Mouse (Mus musculus): ENCODE data around the gene Usp7. TPM values are rescaled to one million over a fixed set of nuclear protein-coding genes. Genes with fewer than 3 reads are reported as not detected.

Usp7 gene
- polyA plus RNA-seq, 1 experiment from 2014 or later: 15.8 TPM

DNA sequence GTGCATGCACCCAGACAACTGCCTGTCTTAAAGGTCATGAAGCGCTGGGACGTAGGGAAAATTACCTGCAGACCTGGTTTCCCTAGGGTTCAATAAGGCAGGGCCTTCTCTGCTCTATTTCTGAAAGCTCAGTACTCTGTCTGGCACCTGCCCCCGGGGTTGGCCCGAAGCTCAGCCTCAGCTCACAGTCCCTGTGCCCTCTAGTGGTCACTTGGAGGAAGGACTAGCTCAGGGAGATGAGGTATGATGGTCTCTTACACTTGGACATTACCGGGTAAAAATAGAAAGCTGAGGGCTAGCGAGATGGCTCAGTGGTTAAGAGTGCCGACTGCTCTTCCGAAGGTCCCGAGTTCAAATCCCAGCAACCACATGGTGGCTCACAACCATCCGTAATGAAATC, 23.0 kb downstream of the Usp7 start:
- Histone ChIP-seq H3K9ac (replicated peaks) (peak overlapping the region; percentile 39; the same call in 1 of the 2 replicates), H3K27ac (ENCODE audit: low read depth) (peak overlapping the region; percentile 83), H3K4me1 (ENCODE audit: insufficient read depth) (peaks cover 42% of the 10 kb centered on the region), H3K36me3 (replicated peaks; ENCODE audit: insufficient read depth, low read length) (no peaks in the 10 kb centered on the region), H3K4me2 (ENCODE audit: low read depth, low read length) (peak overlapping the region; percentile 59), H3K9me3 (ENCODE audit: low read length) (no peaks in the 10 kb centered on the region), H3K4me3 (ENCODE audit: low read depth, low read length) (no peak overlapping the region), H3K27me3 (ENCODE audit: insufficient read depth, low read length) (no peaks in the 10 kb centered on the region)
- ATAC-seq (peak; percentile 86), DNase-seq (peak; percentile 80)
- WGBS (ENCODE audit: insufficient replicate concordance): 10% methylated on average over 10 of the region's 10 CpGs
- TF ChIP-seq EP300 (IDR thresholded peaks at IDR 0.05; ENCODE audit: low read depth): no peak; the same call in 1 of the 2 replicates
- peak; percentile 96 for TF ChIP-seq CTCF (IDR thresholded peaks at IDR 0.05; ENCODE audit: low read depth)

DNA sequence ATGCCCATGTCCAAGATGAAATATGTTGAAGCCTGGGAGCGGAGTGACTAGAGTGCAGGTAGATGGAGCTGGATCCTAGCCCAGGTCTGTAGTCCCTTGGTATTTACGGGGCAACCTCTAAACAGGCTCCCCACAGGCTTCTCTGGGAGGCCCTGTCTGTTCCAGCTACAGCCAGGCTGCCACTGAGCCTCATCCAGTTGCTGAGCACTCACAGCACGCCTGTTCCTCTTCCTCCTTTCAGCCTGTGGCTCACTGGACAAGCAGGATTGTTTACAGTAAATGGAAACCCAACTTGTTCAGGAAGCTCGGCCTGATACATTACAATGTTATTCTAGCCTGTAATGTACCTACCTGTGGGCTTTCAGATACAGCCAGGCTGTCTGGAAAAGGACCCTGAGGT, 23.5 kb downstream of the Usp7 start:
- DNase-seq: peak; percentile 31
- peak; percentile 32; the same call in 1 of the 2 replicates for ATAC-seq
- no peak overlapping the region for H3K4me3 ChIP-seq (ENCODE audit: low read depth, low read length)
- H3K27me3 ChIP-seq (ENCODE audit: insufficient read depth, low read length): no peaks in the 10 kb centered on the region
- no peaks in the 10 kb centered on the region for H3K9me3 ChIP-seq (ENCODE audit: low read length)
- H3K4me2 ChIP-seq (ENCODE audit: low read depth, low read length): peak overlapping the region; percentile 59
- H3K9ac ChIP-seq (replicated peaks): peak overlapping the region; percentile 39
- peak overlapping the region; percentile 83 for H3K27ac ChIP-seq (ENCODE audit: low read depth)
- TF ChIP-seq CTCF (IDR thresholded peaks at IDR 0.05; ENCODE audit: low read depth): no peak
- no peak for TF ChIP-seq EP300 (IDR thresholded peaks at IDR 0.05; ENCODE audit: low read depth)
- peaks cover 45% of the 10 kb centered on the region for H3K4me1 ChIP-seq (ENCODE audit: insufficient read depth)
- H3K36me3 ChIP-seq (replicated peaks; ENCODE audit: insufficient read depth, low read length): no peaks in the 10 kb centered on the region
- 48% methylated on average over 4 of the region's 4 CpGs for WGBS (ENCODE audit: insufficient replicate concordance)

DNA sequence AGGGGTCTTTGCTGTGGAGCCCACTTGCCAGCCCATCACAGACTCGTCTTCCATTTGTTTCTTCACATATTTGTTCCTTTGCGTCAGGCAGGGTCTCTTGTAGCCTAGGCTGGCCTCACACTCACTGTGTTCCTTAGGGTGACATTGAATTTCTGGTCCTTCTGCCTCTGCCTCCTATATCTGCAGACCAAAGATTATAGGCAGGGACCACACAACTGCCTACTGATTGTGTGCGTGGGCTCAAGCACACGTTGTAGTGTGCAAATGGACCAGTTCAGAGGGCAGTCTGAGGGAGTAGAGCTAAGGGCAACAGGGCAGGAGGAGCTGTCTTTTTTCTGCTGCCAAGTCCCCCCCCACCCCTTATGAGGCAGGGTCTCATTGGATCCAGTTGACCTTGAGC, 24.0 kb downstream of the Usp7 start:
- H3K4me3 ChIP-seq (ENCODE audit: low read depth, low read length): no peak overlapping the region
- ATAC-seq (peak; percentile 58), DNase-seq (no peak)
- H3K36me3 ChIP-seq (replicated peaks; ENCODE audit: insufficient read depth, low read length): no peaks in the 10 kb centered on the region
- peak overlapping the region; percentile 83 for H3K27ac ChIP-seq (ENCODE audit: low read depth)
- 52% methylated on average over 4 of the region's 4 CpGs for WGBS (ENCODE audit: insufficient replicate concordance)
- TF ChIP-seq CTCF (IDR thresholded peaks at IDR 0.05; ENCODE audit: low read depth) (no peak), EP300 (IDR thresholded peaks at IDR 0.05; ENCODE audit: low read depth) (peak; percentile 72; the same call in 1 of the 2 replicates)
- H3K4me1 ChIP-seq (ENCODE audit: insufficient read depth): peaks cover 45% of the 10 kb centered on the region
- peak overlapping the region; percentile 59 for H3K4me2 ChIP-seq (ENCODE audit: low read depth, low read length)
- peak overlapping the region; percentile 39 for H3K9ac ChIP-seq (replicated peaks)
- no peaks in the 10 kb centered on the region for H3K27me3 ChIP-seq (ENCODE audit: insufficient read depth, low read length)
- H3K9me3 ChIP-seq (ENCODE audit: low read length): no peaks in the 10 kb centered on the region

DNA sequence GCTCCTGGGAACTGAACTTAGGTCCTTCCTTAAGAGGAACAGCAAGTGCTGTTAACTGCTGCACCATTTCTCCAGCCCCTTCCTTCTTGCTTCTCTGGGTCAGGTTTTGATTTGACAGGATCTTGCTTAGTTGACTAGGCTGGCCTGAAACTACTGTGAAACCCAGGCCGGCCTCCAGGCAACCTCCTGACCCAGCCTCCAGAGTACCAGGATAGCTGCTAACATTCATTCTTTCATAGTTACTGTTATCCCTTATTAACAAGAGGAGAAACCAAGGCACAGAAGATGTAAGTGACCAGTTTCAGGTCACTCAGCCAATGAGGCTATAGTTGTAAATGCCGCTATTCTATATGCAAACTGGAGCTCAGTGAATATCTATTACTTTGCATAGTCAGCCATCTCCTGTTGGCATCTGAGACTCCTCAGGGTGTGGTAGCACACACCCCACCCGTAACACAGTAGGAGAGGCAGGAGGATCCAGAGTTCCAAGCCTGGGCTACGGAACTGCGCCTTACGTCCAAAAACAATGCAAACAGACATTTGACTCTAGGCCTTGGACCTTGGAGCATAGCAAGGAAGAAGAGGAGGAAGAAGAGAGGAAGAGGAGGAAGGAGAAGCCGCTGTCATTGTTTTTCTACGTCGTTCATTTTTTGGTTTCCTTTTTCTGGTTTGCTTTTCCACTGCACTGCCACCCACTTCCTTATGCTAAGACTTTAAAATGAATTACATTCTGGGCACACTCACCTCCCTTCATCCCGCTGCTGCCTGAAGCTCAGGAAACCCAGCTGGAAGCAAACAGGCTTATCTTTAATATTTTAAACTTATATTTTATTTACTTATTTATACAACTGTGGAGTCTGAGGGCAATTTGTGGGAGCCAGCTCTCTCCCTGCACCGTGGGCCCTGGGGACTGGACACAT, 24.7 kb downstream of the Usp7 start:
- Histone ChIP-seq H3K4me3 (ENCODE audit: low read depth, low read length) (0 out of 2 replicates have a peak overlapping the region, but pooled peaks have one; percentile 9), H3K4me1 (ENCODE audit: insufficient read depth) (peaks cover 49% of the 10 kb centered on the region), H3K9ac (replicated peaks) (peak overlapping the region; percentile 39), H3K27ac (ENCODE audit: low read depth) (peak overlapping the region; percentile 83), H3K27me3 (ENCODE audit: insufficient read depth, low read length) (no peaks in the 10 kb centered on the region), H3K4me2 (ENCODE audit: low read depth, low read length) (peak overlapping the region; percentile 59), H3K36me3 (replicated peaks; ENCODE audit: insufficient read depth, low read length) (no peaks in the 10 kb centered on the region), H3K9me3 (ENCODE audit: low read length) (no peaks in the 10 kb centered on the region)
- TF ChIP-seq EP300 (IDR thresholded peaks at IDR 0.05; ENCODE audit: low read depth) (0 out of 2 replicates have a peak, but pooled peaks have one; percentile 29), CTCF (IDR thresholded peaks at IDR 0.05; ENCODE audit: low read depth) (no peak)
- DNase-seq (peak; percentile 31), ATAC-seq (peak; percentile 68)
- 52% methylated on average over 11 of the region's 11 CpGs for WGBS (ENCODE audit: insufficient replicate concordance)

DNA sequence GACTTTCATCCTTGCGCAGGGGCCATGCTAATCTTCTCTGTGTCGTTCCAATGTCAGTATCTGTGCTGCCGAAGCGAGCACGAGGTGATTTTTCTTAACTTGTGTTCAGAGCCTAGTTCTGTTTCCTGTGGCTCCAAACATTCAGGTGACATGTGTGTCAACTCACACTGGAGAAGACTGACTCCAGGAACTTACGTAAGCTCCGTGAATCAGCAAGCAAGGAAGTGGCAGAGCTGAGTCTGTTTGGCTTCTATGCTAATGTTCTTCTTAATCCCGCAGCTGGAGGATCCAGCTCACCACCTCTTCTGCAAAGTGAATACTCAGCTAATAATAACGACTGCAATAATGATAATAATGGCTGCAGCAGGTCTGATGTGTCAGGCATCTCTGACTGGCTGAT, 25.9 kb downstream of the Usp7 start:
- no peak for DNase-seq

More for the DNA sequence above, 25.9 kb downstream of the Usp7 start:
- H3K4me1 ChIP-seq (ENCODE audit: insufficient read depth): peaks cover 59% of the 10 kb centered on the region
- H3K4me3 ChIP-seq (ENCODE audit: low read depth, low read length): no peak overlapping the region
- ATAC-seq: no peak
- peak overlapping the region; percentile 83 for H3K27ac ChIP-seq (ENCODE audit: low read depth)
- H3K4me2 ChIP-seq (ENCODE audit: low read depth, low read length): no peak overlapping the region; the same call in 1 of the 2 replicates
- 43% methylated on average over 9 of the region's 9 CpGs for WGBS (ENCODE audit: insufficient replicate concordance)
- TF ChIP-seq CTCF (IDR thresholded peaks at IDR 0.05; ENCODE audit: low read depth) (no peak), EP300 (IDR thresholded peaks at IDR 0.05; ENCODE audit: low read depth) (no peak)
- H3K27me3 ChIP-seq (ENCODE audit: insufficient read depth, low read length): no peaks in the 10 kb centered on the region
- no peak overlapping the region; the same call in 1 of the 2 replicates for H3K9ac ChIP-seq (replicated peaks)
- H3K36me3 ChIP-seq (replicated peaks; ENCODE audit: insufficient read depth, low read length): no peaks in the 10 kb centered on the region
- no peaks in the 10 kb centered on the region for H3K9me3 ChIP-seq (ENCODE audit: low read length)

All from liver, postnatal 0 days (tissue).